Mouse (Mus musculus) ES-Bruce4 (cell line): ENCODE data around the gene Tmem107. TPM values are rescaled to one million over a fixed set of nuclear protein-coding genes. Genes with fewer than 3 reads are reported as not detected.
"Not testable (repeated sequence)": the region's sequence is repeated elsewhere in the genome, so short reads cannot be mapped to it uniquely, and the experiment has no call there.

ENCODE experiments used
- H3K27ac ChIP-seq: 2 replicates; pipeline ENCODE4 v1.5.1; 2012; ENCODE audit warnings: low read length, inconsistent platforms; ENCODE audit not compliant: insufficient read depth
- H3K27me3 ChIP-seq: 2 replicates; pipeline ENCODE4 v1.6.1; 2012; ENCODE audit warnings: mild to moderate bottlenecking, low read length, inconsistent platforms; ENCODE audit not compliant: control insufficient read depth, poor library complexity, insufficient read depth, severe bottlenecking
- H3K36me3 ChIP-seq: 2 replicates; pipeline ENCODE4 v1.6.1; 2012; ENCODE audit warnings: inconsistent platforms, mild to moderate bottlenecking, low read length, moderate library complexity; ENCODE audit not compliant: control insufficient read depth, poor library complexity, insufficient read depth, severe bottlenecking
- H3K4me1 ChIP-seq: one replicate; pipeline ENCODE4 v1.8.1; 2011; ENCODE audit warnings: low read length; ENCODE audit not compliant: control insufficient read depth, insufficient read depth
- H3K4me3 ChIP-seq: 2 replicates; pipeline ENCODE4 v1.5.1; 2011; ENCODE audit warnings: low read depth, mild to moderate bottlenecking, low read length
- H3K9ac ChIP-seq: 2 replicates; pipeline ENCODE4 v1.6.1; 2012; ENCODE audit warnings: low read depth, mild to moderate bottlenecking, inconsistent platforms; ENCODE audit not compliant: poor library complexity, severe bottlenecking
- H3K9me3 ChIP-seq: replicated peaks from 2 replicates; pipeline ENCODE4 v1.6.1; 2012; ENCODE audit warnings: mild to moderate bottlenecking, low read length, inconsistent platforms; ENCODE audit not compliant: control insufficient read depth, poor library complexity, insufficient read depth, severe bottlenecking
- CTCF ChIP-seq: IDR thresholded peaks from one replicate; pipeline ENCODE4 v1.8.1; 2011; ENCODE audit warnings: low read depth, low read length
- EP300 ChIP-seq: IDR thresholded peaks from 2 replicates; pipeline ENCODE4 v1.6.1; 2011; ENCODE audit warnings: low read depth, low read length; ENCODE audit not compliant: insufficient read depth
- POLR2A ChIP-seq: IDR thresholded peaks from one replicate; pipeline ENCODE4 v1.8.1; 2011; ENCODE audit warnings: low read length; ENCODE audit not compliant: insufficient read depth
- polyA plus RNA-seq: library from polyadenylated mRNA; stranded (reverse); fragments of >200 nt; gene quantifications from 2 replicates; pipeline ENCODE4 v1.2.4, GENCODE M21; 2011; ENCODE audit warnings: low read depth; ENCODE audit not compliant: missing spikeins, insufficient read depth, insufficient read length

The Tmem107 gene
- polyA plus RNA-seq, 1 experiment: 17.1 TPM

DNA sequence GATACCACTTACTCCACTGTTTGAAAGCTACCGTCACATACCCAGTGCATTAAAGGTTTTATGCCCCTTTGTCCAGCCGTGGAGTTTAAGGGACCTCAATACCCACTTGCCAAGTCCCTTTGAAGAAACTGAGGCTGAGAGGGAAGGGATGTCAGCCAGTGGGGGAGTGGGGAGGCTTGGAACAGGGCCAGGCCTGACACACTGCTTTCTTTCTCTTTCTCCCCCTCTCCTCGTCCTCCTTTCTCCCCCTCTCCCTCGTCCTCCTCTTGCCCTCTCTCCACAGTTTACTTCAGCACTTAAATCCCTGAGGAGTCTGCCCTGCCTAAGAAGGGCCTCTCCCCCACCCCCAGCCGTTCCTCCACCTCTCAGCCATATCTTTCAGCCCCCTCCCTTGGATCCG lies 19.8 kb downstream of the Tmem107 start:
- H3K4me1 ChIP-seq: peaks cover 2% of the 10 kb centered on the region
- no peak overlapping the region for H3K4me3 ChIP-seq
- no peaks in the 10 kb centered on the region for H3K9me3 ChIP-seq
- H3K9ac ChIP-seq: no peak overlapping the region
- peaks cover 13% of the 10 kb centered on the region for H3K36me3 ChIP-seq
- TF ChIP-seq EP300 (no peak), POLR2A (no peak), CTCF (no peak)
- no peak overlapping the region for H3K27ac ChIP-seq
- no peaks in the 10 kb centered on the region for H3K27me3 ChIP-seq

DNA sequence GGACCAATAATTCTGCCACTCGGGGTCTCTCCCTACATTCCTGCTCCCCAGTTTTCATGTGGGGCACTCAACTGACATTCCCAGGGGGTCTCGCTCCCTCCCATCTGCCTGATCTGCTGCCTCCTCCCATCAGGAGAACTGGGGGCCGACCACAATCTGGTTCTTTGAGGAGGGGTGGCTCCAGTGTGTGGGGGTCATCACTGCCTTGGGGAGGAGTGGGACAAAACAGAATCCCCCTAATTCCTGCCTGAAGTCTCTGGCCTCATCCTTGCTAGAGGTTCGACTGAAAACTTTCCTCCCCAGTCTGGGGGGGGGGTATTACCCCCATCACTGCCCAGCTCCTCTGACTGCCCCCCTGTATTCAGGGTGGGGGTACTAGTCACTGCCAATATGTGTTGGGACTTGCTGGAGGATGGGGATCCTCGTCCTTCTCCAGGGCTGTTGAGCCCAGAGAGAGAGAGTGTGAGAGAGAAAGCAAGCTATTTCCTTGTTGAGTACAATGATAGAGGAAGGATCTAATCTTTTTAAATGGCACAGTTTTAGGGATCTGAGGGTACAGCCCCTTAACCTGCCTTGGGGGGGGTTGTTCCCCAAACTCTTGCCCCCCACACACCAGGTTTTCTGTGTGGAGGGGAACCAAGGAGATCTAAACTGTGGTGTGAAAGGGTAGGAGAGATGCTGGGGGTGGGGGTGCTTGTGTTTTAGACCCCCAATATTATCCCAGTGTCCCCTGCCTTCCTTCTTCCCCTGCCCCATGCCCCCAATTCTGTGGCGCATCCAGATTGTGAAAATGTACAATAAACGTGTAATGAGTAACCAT lies 21.2 kb downstream of the Tmem107 start:
- Histone ChIP-seq H3K4me1 (no peaks in the 10 kb centered on the region), H3K9me3 (no peaks in the 10 kb centered on the region), H3K27me3 (no peaks in the 10 kb centered on the region), H3K9ac (no peak overlapping the region), H3K4me3 (no peak overlapping the region), H3K36me3 (peaks cover 13% of the 10 kb centered on the region), H3K27ac (no peak overlapping the region)
- TF ChIP-seq POLR2A (no peak), CTCF (no peak), EP300 (no peak)

DNA sequence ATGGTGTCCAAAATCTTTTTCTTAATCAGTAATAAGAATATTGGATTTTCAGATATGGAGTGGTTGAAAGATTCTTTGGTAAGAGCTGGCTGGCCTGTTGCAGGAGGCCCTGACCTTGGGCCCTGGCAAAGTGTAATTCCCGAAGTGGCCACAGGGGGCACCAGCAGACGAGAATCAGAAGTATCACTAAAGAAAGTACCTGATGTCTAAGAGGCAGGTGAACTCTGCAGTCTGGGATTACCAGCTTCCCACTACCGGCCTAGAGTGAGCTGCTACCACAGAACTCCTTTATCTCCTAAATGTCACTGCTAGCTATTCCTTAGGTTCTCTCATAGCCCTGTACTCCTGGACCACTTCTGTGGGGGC lies 21.8 kb downstream of the Tmem107 start:
- no peaks in the 10 kb centered on the region for H3K27me3 ChIP-seq
- TF ChIP-seq POLR2A (no peak), EP300 (no peak), CTCF (peak; percentile 68)
- H3K4me3 ChIP-seq: no peak overlapping the region
- H3K27ac ChIP-seq: peak overlapping the region; percentile 52
- no peaks in the 10 kb centered on the region for H3K4me1 ChIP-seq
- no peaks in the 10 kb centered on the region for H3K9me3 ChIP-seq
- no peak overlapping the region for H3K9ac ChIP-seq
- H3K36me3 ChIP-seq: peaks cover 13% of the 10 kb centered on the region

DNA sequence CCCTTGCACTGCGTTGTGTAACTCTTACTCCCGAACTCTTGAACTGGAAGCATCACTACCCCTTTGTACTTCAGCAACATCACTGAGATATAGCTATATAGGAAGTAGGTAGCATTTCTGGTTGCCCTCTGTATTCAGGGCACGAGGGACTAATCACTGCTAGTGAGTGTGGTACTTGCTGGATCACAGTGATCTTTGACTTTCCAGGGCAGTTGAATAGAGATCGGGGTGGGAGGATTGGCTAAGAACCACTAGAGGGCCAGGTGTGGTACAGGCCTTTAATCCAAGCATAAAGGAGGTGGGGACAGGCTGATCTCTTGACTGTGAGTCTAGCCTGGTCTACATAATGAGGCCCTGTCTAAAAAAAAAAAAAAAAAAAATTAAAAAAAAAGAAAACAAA lies 22.3 kb downstream of the Tmem107 start:
- H3K27ac ChIP-seq: peak overlapping the region; percentile 52
- no peaks in the 10 kb centered on the region for H3K4me1 ChIP-seq
- H3K27me3 ChIP-seq: no peaks in the 10 kb centered on the region
- TF ChIP-seq CTCF (no peak), POLR2A (no peak), EP300 (no peak)
- peaks cover 13% of the 10 kb centered on the region for H3K36me3 ChIP-seq
- no peak overlapping the region for H3K4me3 ChIP-seq
- no peaks in the 10 kb centered on the region for H3K9me3 ChIP-seq
- no peak overlapping the region for H3K9ac ChIP-seq

DNA sequence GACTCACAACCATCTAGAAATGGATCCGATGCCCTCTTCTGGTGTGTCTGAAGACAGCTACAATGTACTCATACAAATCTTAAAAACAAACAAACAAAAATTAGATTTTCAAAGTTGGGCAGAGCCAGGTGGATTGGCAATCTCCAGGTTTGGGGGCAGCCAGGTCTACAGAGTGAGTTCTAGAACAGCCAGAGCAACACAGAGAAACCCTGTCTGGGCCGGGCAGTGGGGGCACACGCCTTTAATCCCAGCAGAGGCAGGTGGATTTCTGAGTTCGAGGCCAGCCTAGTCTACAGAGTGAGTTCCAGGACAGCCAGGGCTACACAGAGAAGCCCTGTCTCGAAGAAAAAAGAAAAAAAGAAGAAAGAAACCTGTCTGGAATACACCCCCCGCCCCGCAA lies 23.2 kb downstream of the Tmem107 start:
- not testable (repeated sequence) for H3K27ac ChIP-seq, H3K4me1 ChIP-seq, H3K27me3 ChIP-seq, H3K4me3 ChIP-seq, H3K9me3 ChIP-seq, H3K9ac ChIP-seq
- peaks cover 13% of the 10 kb centered on the region for H3K36me3 ChIP-seq

DNA sequence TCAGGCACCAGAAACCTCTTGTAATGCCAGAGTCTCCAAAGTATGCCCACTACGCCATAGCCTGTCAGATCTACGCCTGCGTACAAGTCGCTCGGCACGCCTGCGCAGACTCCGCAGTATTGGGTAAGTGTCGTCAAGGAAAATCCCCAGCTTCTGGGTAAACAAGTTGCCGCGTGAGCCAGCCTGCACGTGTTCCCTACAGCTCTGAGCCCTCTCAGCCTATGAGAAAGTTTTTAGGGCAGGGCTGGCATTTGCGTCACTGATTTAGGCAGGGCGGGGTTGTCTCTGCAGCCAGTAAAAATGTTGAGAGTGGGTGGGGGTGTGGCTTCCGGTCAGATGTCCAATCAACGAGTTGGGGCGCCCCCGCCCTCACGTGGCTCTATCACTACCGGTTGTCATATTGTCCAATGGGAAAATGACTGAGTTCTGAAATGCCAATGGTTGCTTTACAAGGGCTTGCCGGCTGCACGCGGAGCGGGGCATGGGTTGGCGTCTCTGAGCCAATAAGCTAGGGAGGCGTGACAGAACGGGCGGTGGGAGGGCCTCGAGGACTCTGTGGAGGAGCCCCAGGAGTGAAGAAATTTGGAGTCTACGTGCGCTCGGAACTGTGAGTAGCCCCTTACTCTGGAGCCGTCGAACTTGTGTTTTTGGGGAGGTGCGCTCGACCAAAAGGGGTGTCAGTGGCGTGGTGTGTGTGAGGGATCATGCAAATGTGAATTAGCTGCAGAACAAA lies 24.3 kb downstream of the Tmem107 start, which contains the start of gene Per1:
TSS of gene Per1 (plus strand) at position 521 of the 733 bp plus-strand sequence.
- H3K36me3 ChIP-seq: peaks cover 12% of the 10 kb centered on the region
- H3K27ac ChIP-seq: no peak within 1 kb of the TSS; the same call in 1 of the 2 replicates
- no peaks in the 10 kb centered on the region for H3K27me3 ChIP-seq
- no peaks in the 10 kb centered on the region for H3K9me3 ChIP-seq
- no peaks in the 10 kb centered on the region for H3K4me1 ChIP-seq
- TF ChIP-seq EP300 (peak; percentile 50; the same call in 1 of the 2 replicates), CTCF (no peak)
- H3K9ac ChIP-seq: peak within 1 kb of the TSS; percentile 57
- H3K4me3 ChIP-seq: peak within 1 kb of the TSS; percentile 96
